16 mouse cellular contexts compared by ENCODE assay signal in genomic region chr15:97811307-97811706, GRCm38 (mm10). TPM values are rescaled to one million over a fixed set of nuclear protein-coding genes. Genes with fewer than 3 reads are reported as not detected.
A peak's percentile ranks its signal among the peaks of the same experiment; 100 is the strongest.
DNase-seq lines count a peak whose midpoint lies in the region; ATAC-seq and TF ChIP-seq lines count a peak whose summit lies in the region.
"Had no signal": no experiment of that assay in that cellular context is flagged by ENCODE, and none has a peak within 500 bp of the region (broad histone marks: within the 10 kb centered on the region; RNA-seq: fewer than 3 reads in every experiment).

No protein-coding gene starts in this region.

- no peak overlapping the region for H3K9ac ChIP-seq in kidney, embryonic 16.5 days (replicated peaks; ENCODE audit: low read length)
- no peak overlapping the region for H3K9ac ChIP-seq in midbrain, embryonic 15.5 days
- H3K9ac ChIP-seq in midbrain, embryonic 14.5 days (replicated peaks; ENCODE audit: low read length): no peak overlapping the region
- H3K9ac ChIP-seq: embryonic facial prominence, embryonic 15.5 days; intestine, embryonic 15.5 days; liver, embryonic 14.5 days; lung, embryonic 14.5 days had no signal

- no peak for TF ChIP-seq CTCF in gastrocnemius, adult 2 months (IDR thresholded peaks at IDR 0.05)

- DNase-seq in cerebellum, adult 11-12 months: peak; percentile 51
- no peak for DNase-seq in cerebellum, adult 8-10 months
- DNase-seq in gastrocnemius, adult 2 months: no peak
- DNase-seq in gastrocnemius, postnatal 10 days: no peak
- no peak for DNase-seq in kidney, adult 18-20 months
- no peak for DNase-seq in midbrain, embryonic 14.5 days
- DNase-seq: lung, embryonic 14.5 days; thymus, adult 18-20 months; thymus, postnatal 36 days had no signal

- peak overlapping the region; percentile 85 for H3K27ac ChIP-seq in gastrocnemius, adult 2 months
- 0 out of 2 replicates have a peak overlapping the region, but pooled peaks have one; percentile 46 for H3K27ac ChIP-seq in kidney, embryonic 16.5 days (ENCODE audit: low read length)
- peak overlapping the region; percentile 56; the same call in 1 of the 2 replicates for H3K27ac ChIP-seq in midbrain, embryonic 15.5 days
- no peak overlapping the region for H3K27ac ChIP-seq in midbrain, embryonic 14.5 days (replicated peaks; ENCODE audit: low read depth, low read length)
- H3K27ac ChIP-seq: embryonic facial prominence, embryonic 15.5 days; intestine, embryonic 15.5 days; liver, embryonic 14.5 days had no signal

- H3K4me2 ChIP-seq in kidney, embryonic 16.5 days (replicated peaks; ENCODE audit: low read depth, low read length): no peak overlapping the region
- H3K4me2 ChIP-seq in midbrain, embryonic 15.5 days: no peak overlapping the region
- H3K4me2 ChIP-seq in midbrain, embryonic 14.5 days (ENCODE audit: low read length): no peak overlapping the region
- H3K4me2 ChIP-seq: embryonic facial prominence, embryonic 15.5 days; intestine, embryonic 15.5 days; kidney, embryonic 15.5 days; lung, embryonic 14.5 days had no signal

- H3K4me1 ChIP-seq in kidney, embryonic 16.5 days (ENCODE audit: insufficient read depth, low read length): peaks cover 35% of the 10 kb centered on the region
- H3K4me1 ChIP-seq in midbrain, embryonic 15.5 days: peaks cover 24% of the 10 kb centered on the region
- peaks cover 22% of the 10 kb centered on the region for H3K4me1 ChIP-seq in midbrain, embryonic 14.5 days (ENCODE audit: control insufficient read depth, insufficient read depth, low read length)

- H3K4me3 ChIP-seq in gastrocnemius, adult 2 months: no peak overlapping the region
- H3K4me3 ChIP-seq in kidney, embryonic 16.5 days (ENCODE audit: low read length): no peak overlapping the region
- H3K4me3 ChIP-seq in midbrain, embryonic 15.5 days: no peak overlapping the region
- no peak overlapping the region for H3K4me3 ChIP-seq in midbrain, embryonic 14.5 days (replicated peaks; ENCODE audit: low read depth, low read length)
- H3K4me3 ChIP-seq: embryonic facial prominence, embryonic 15.5 days; hindbrain, embryonic 10.5 days; intestine, embryonic 15.5 days; kidney, embryonic 15.5 days had no signal

- intact Hi-C loops in gastrocnemius, adult 2 months (cut with DNase I): no loop called here

- H3K36me3 ChIP-seq in kidney, embryonic 16.5 days (ENCODE audit: insufficient read depth, low read length): peaks cover 44% of the 10 kb centered on the region
- H3K36me3 ChIP-seq in midbrain, embryonic 15.5 days (replicated peaks): peaks cover 23% of the 10 kb centered on the region; the same call in 1 of the 2 replicates
- peaks cover 44% of the 10 kb centered on the region for H3K36me3 ChIP-seq in midbrain, embryonic 14.5 days (ENCODE audit: control insufficient read depth, insufficient read depth, low read length)

- H3K9me3 ChIP-seq in kidney, embryonic 16.5 days (ENCODE audit: low read length): no peaks in the 10 kb centered on the region
- no peaks in the 10 kb centered on the region for H3K9me3 ChIP-seq in midbrain, embryonic 15.5 days
- H3K9me3 ChIP-seq in midbrain, embryonic 14.5 days (ENCODE audit: control insufficient read depth, low read length): no peaks in the 10 kb centered on the region
- H3K9me3 ChIP-seq: embryonic facial prominence, embryonic 15.5 days; hindbrain, embryonic 10.5 days; intestine, embryonic 15.5 days; kidney, embryonic 15.5 days had no signal

- no peaks in the 10 kb centered on the region for H3K27me3 ChIP-seq in kidney, embryonic 16.5 days (ENCODE audit: insufficient read depth, low read length)
- no peaks in the 10 kb centered on the region for H3K27me3 ChIP-seq in midbrain, embryonic 15.5 days (replicated peaks)
- no peaks in the 10 kb centered on the region for H3K27me3 ChIP-seq in midbrain, embryonic 14.5 days (ENCODE audit: control insufficient read depth, insufficient read depth, low read length)
- H3K27me3 ChIP-seq: embryonic facial prominence, embryonic 15.5 days; intestine, embryonic 15.5 days; kidney, embryonic 15.5 days had no signal

- ATAC-seq in kidney, embryonic 16.5 days (ENCODE audit: low FRiP score, low TSS enrichment): no peak
- no peak for ATAC-seq in midbrain, embryonic 15.5 days (replicated peaks)
- ATAC-seq in midbrain, embryonic 14.5 days (ENCODE audit: low FRiP score, low TSS enrichment): no peak
- ATAC-seq: intestine, embryonic 15.5 days had no signal

- 87% methylated on average over 9 of the region's 9 CpGs for WGBS in kidney, embryonic 16.5 days
- WGBS in midbrain, embryonic 15.5 days: 87% methylated on average over 9 of the region's 9 CpGs
- 88% methylated on average over 9 of the region's 9 CpGs for WGBS in midbrain, embryonic 14.5 days

RNA-seq across cellular contexts. Expression of gene Slc48a1, which starts 33.0 kb away (rescaled TPM):
- total RNA-seq in gastrocnemius, adult 2 months (2021): 10 to 100 TPM; 44.5 to 47.1 TPM
- total RNA-seq in gastrocnemius, postnatal 10 days (2021): 10 to 100 TPM; 34.5 to 42.6 TPM
- polyA plus RNA-seq in kidney, embryonic 16.5 days (2015; fragmentation: Nextera tagmentation; extraction: Ambion mirVana): 81.7 and 81.9 TPM in 2 replicates
- 85.7 and 90.1 TPM in 2 replicates for polyA plus RNA-seq in midbrain, embryonic 15.5 days (2015; fragmentation: Nextera tagmentation; extraction: Ambion mirVana)
- polyA plus RNA-seq in midbrain, embryonic 14.5 days (2014; fragmentation: Nextera tagmentation; extraction: Ambion mirVana): 72.9 and 100 TPM in 2 replicates

RNA-seq across cellular contexts. Expression of gene Hdac7, which starts 33.0 kb away (rescaled TPM):
- total RNA-seq in gastrocnemius, adult 2 months (2021): 10 to 100 TPM; 10.2 to 11.6 TPM
- total RNA-seq in gastrocnemius, postnatal 10 days (2021): 10 to 100 TPM; 24.5 to 40.3 TPM
- 37.3 and 40.0 TPM in 2 replicates for polyA plus RNA-seq in kidney, embryonic 16.5 days (2015; fragmentation: Nextera tagmentation; extraction: Ambion mirVana)
- 31.8 and 34.5 TPM in 2 replicates for polyA plus RNA-seq in midbrain, embryonic 15.5 days (2015; fragmentation: Nextera tagmentation; extraction: Ambion mirVana)
- polyA plus RNA-seq in midbrain, embryonic 14.5 days (2014; fragmentation: Nextera tagmentation; extraction: Ambion mirVana): 29.8 and 30.5 TPM in 2 replicates

RNA-seq across cellular contexts. Expression of gene Rapgef3, which starts 43.5 kb away (rescaled TPM):
- total RNA-seq in gastrocnemius, adult 2 months (2021): 10 to 100 TPM in 1 of 2 experiments, 1 to 10 TPM in 1; 9.8 to 13.6 TPM
- total RNA-seq in gastrocnemius, postnatal 10 days (2021): 1 to 10 TPM; 7.4 to 8.5 TPM
- polyA plus RNA-seq in kidney, embryonic 16.5 days (2015; fragmentation: Nextera tagmentation; extraction: Ambion mirVana): 36.3 and 36.4 TPM in 2 replicates
- polyA plus RNA-seq in midbrain, embryonic 15.5 days (2015; fragmentation: Nextera tagmentation; extraction: Ambion mirVana): 15.4 and 16.8 TPM in 2 replicates
- polyA plus RNA-seq in midbrain, embryonic 14.5 days (2014; fragmentation: Nextera tagmentation; extraction: Ambion mirVana): 7.2 and 8.8 TPM in 2 replicates
